Mouse (Mus musculus): ENCODE results near the gene Olfr804. TPM values are rescaled to one million over a fixed set of nuclear protein-coding genes. Genes with fewer than 3 reads are reported as not detected.

Olfr804 gene
- not detected in 2 replicates for polyA plus RNA-seq (2012; ENCODE audit: insufficient read depth, insufficient read length, missing spikeins)

GRCm38 (mm10) chr10:129702910-129703309, at the start of gene Olfr804:
Gene Olfr804, plus strand, starts transcription at chr10:129703210.
- Histone ChIP-seq H3K27ac (replicated peaks; ENCODE audit: low read depth, low read length) (no peak within 1 kb of the TSS), H3K4me3 (ENCODE audit: insufficient read depth, low read depth, low read length) (no peak within 1 kb of the TSS), H3K4me1 (ENCODE audit: control insufficient read depth, insufficient read depth, insufficient read length, low read length) (no peaks in the 10 kb centered on the region)

DNA sequence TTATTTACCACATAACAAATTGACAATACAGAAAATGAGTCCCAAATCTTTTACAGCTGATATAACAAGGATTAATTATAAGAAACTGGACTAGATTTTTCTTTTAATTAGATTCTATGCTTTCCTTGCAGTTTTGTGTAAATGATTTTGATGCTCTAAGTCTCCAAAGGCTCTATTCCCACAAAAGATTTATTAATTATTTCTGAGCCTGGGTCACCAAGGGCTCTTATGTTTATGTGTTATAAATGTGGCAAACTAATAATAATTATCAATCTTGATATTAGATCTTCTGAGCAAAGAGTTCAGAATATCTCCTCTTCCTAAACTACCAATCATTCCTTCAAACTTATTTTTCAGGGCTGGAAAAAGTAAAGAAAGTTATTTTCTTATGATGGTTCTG, 45.6 kb upstream of the Olfr804 start, which contains the start of gene Olfr800:
TSS of gene Olfr800 (plus strand) at position 301 of the 400 bp plus-strand sequence.
- Histone ChIP-seq H3K4me3 (ENCODE audit: insufficient read depth, low read depth, low read length) (no peak within 1 kb of the TSS), H3K4me1 (ENCODE audit: control insufficient read depth, insufficient read depth, insufficient read length, low read length) (no peaks in the 10 kb centered on the region), H3K27ac (replicated peaks; ENCODE audit: low read depth, low read length) (no peak within 1 kb of the TSS)

- Histone ChIP-seq H3K4me1 (ENCODE audit: control insufficient read depth, insufficient read depth, insufficient read length, low read length) (no peaks in the 10 kb centered on the region), H3K4me3 (ENCODE audit: insufficient read depth, low read depth, low read length) (no peak within 1 kb of the TSS), H3K27ac (replicated peaks; ENCODE audit: low read depth, low read length) (no peak within 1 kb of the TSS)
These were observed 29.2 kb upstream of the Olfr804 start, which contains the start of gene Olfr801 for GRCm38 (mm10) chr10:129673765-129674164. Gene Olfr801, minus strand, starts transcription at chr10:129673865.

- H3K27ac ChIP-seq (replicated peaks; ENCODE audit: low read depth, low read length): no peak within 1 kb of the TSS
- no peak within 1 kb of the TSS for H3K4me3 ChIP-seq (ENCODE audit: insufficient read depth, low read depth, low read length)
- H3K4me1 ChIP-seq (ENCODE audit: control insufficient read depth, insufficient read depth, insufficient read length, low read length): no peaks in the 10 kb centered on the region
These were observed 14.9 kb upstream of the Olfr804 start, which contains the start of gene Olfr802 for GRCm38 (mm10) chr10:129688069-129688468. Gene Olfr802, minus strand, starts transcription at chr10:129688169.

- Histone ChIP-seq H3K27ac (replicated peaks; ENCODE audit: low read depth, low read length) (no peak within 1 kb of the TSS), H3K4me1 (ENCODE audit: control insufficient read depth, insufficient read depth, insufficient read length, low read length) (no peaks in the 10 kb centered on the region), H3K4me3 (ENCODE audit: insufficient read depth, low read depth, low read length) (no peak within 1 kb of the TSS)
These were observed 8.8 kb upstream of the Olfr804 start, which contains the start of gene Olfr803 for GRCm38 (mm10) chr10:129694186-129694585. Gene Olfr803, minus strand, starts transcription at chr10:129694286.

DNA sequence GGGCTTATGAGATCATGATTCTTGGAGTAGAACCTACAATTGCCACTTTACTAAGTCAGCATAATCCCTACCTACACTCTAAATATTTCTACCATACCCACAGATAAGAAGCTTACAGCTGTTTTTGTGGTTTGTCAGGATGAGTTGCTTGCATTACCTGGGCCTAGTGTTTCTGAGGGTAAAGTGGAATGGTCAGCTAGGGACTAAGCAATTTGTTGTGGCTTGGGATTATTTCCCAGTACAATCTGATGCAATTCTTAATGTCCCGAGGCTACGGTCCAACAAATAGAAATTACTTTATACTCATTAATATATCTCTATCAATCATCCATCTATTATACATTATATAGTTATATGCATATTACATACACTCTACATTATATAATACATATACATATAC, 26.3 kb downstream of the Olfr804 start, which contains the start of gene Olfr805:
TSS of gene Olfr805 (minus strand) at position 101 of the 400 bp plus-strand sequence.
- H3K4me3 ChIP-seq (ENCODE audit: insufficient read depth, low read depth, low read length): no peak within 1 kb of the TSS
- H3K4me1 ChIP-seq (ENCODE audit: control insufficient read depth, insufficient read depth, insufficient read length, low read length): no peaks in the 10 kb centered on the region
- no peak within 1 kb of the TSS for H3K27ac ChIP-seq (replicated peaks; ENCODE audit: low read depth, low read length)

DNA sequence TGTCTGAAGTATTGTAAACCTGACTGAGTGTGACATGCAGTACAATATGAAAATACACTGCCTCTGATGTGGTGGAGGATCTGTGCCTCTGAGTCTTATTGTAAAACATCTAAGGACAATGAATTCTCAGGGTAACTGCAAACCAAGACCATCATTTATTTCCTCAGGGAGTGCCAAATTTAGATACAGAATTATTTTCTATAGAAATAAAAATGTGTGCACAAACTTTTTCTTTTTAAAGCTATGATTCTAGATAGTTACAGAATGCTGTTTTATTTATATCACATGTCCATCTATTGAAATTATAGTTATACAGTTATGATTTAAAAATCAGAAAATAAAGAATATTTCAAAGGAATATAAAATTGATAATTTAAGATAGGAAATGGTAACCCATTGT, 38.8 kb downstream of the Olfr804 start, which contains the start of gene Olfr806:
TSS of gene Olfr806 (minus strand) at position 101 of the 400 bp plus-strand sequence.
- Histone ChIP-seq H3K27ac (replicated peaks; ENCODE audit: low read depth, low read length) (no peak within 1 kb of the TSS), H3K4me1 (ENCODE audit: control insufficient read depth, insufficient read depth, insufficient read length, low read length) (no peaks in the 10 kb centered on the region), H3K4me3 (ENCODE audit: insufficient read depth, low read depth, low read length) (no peak within 1 kb of the TSS)

DNA sequence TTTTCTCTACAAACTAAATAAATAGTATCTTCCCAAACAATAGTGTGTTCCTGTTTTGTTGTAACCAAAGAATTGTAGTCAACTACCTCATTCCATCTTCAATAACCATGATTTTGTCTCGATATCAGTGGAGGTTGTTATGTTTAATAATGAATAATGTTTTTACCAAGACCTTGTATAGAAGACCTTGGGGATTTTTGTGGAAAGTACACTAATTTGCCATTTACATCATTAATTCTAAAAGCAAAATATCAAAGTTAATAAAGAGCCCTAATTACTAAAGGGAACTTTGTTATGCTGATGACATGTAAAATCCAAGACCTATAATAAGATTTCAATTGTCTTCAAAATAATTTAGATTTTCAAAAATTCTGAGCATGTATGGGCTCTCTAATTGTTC, 54.7 kb downstream of the Olfr804 start, which contains the start of gene Olfr807:
TSS of gene Olfr807 (minus strand) at position 101 of the 400 bp plus-strand sequence.
- H3K4me1 ChIP-seq (ENCODE audit: control insufficient read depth, insufficient read depth, insufficient read length, low read length): no peaks in the 10 kb centered on the region

More for the DNA sequence above, 54.7 kb downstream of the Olfr804 start, which contains the start of gene Olfr807:
- no peak within 1 kb of the TSS for H3K4me3 ChIP-seq (ENCODE audit: insufficient read depth, low read depth, low read length)
- no peak within 1 kb of the TSS for H3K27ac ChIP-seq (replicated peaks; ENCODE audit: low read depth, low read length)

Other genes with a start within 250 kb of the Olfr804 start
- gene Olfr787, start 241.3 kb upstream of the Olfr804 start, polyA plus RNA-seq (2012; ENCODE audit: insufficient read depth, insufficient read length, missing spikeins): not detected in 2 replicates
- gene Olfr788, start 232.2 kb upstream of the Olfr804 start, polyA plus RNA-seq (2012; ENCODE audit: insufficient read depth, insufficient read length, missing spikeins): not detected in 2 replicates
- gene Olfr789, start 218.5 kb upstream of the Olfr804 start, polyA plus RNA-seq (2012; ENCODE audit: insufficient read depth, insufficient read length, missing spikeins): not detected in 2 replicates
- not detected in 2 replicates for gene Olfr790, start 204.7 kb upstream of the Olfr804 start, polyA plus RNA-seq (2012; ENCODE audit: insufficient read depth, insufficient read length, missing spikeins)
- gene Olfr791, start 181.4 kb upstream of the Olfr804 start, polyA plus RNA-seq (2012; ENCODE audit: insufficient read depth, insufficient read length, missing spikeins): not detected in 2 replicates
- not detected in 2 replicates for gene Olfr792, start 164.0 kb upstream of the Olfr804 start, polyA plus RNA-seq (2012; ENCODE audit: insufficient read depth, insufficient read length, missing spikeins)
- gene Olfr794, start 135.6 kb upstream of the Olfr804 start, polyA plus RNA-seq (2012; ENCODE audit: insufficient read depth, insufficient read length, missing spikeins): not detected in 2 replicates
- gene Olfr796, start 90.6 kb upstream of the Olfr804 start, polyA plus RNA-seq (2012; ENCODE audit: insufficient read depth, insufficient read length, missing spikeins): not detected in 2 replicates
- not detected in 2 replicates for gene Olfr798, start 75.3 kb upstream of the Olfr804 start, polyA plus RNA-seq (2012; ENCODE audit: insufficient read depth, insufficient read length, missing spikeins)
- not detected in 2 replicates for gene Olfr799, start 65.7 kb upstream of the Olfr804 start, polyA plus RNA-seq (2012; ENCODE audit: insufficient read depth, insufficient read length, missing spikeins)
- gene Olfr800, start 45.5 kb upstream of the Olfr804 start, polyA plus RNA-seq (2012; ENCODE audit: insufficient read depth, insufficient read length, missing spikeins): not detected in 2 replicates
- gene Olfr801, start 29.3 kb upstream of the Olfr804 start, polyA plus RNA-seq (2012; ENCODE audit: insufficient read depth, insufficient read length, missing spikeins): not detected in 2 replicates
- gene Olfr802, start 15.0 kb upstream of the Olfr804 start, polyA plus RNA-seq (2012; ENCODE audit: insufficient read depth, insufficient read length, missing spikeins): not detected in 2 replicates
- gene Olfr803, start 8.9 kb upstream of the Olfr804 start, polyA plus RNA-seq (2012; ENCODE audit: insufficient read depth, insufficient read length, missing spikeins): not detected in 2 replicates
- not detected in 2 replicates for gene Olfr805, start 26.2 kb downstream of the Olfr804 start, polyA plus RNA-seq (2012; ENCODE audit: insufficient read depth, insufficient read length, missing spikeins)
- not detected in 2 replicates for gene Olfr806, start 38.7 kb downstream of the Olfr804 start, polyA plus RNA-seq (2012; ENCODE audit: insufficient read depth, insufficient read length, missing spikeins)
- not detected in 2 replicates for gene Olfr807, start 54.6 kb downstream of the Olfr804 start, polyA plus RNA-seq (2012; ENCODE audit: insufficient read depth, insufficient read length, missing spikeins)
- not detected in 2 replicates for gene Olfr808, start 62.3 kb downstream of the Olfr804 start, polyA plus RNA-seq (2012; ENCODE audit: insufficient read depth, insufficient read length, missing spikeins)
- not detected in 2 replicates for gene Olfr809, start 71.4 kb downstream of the Olfr804 start, polyA plus RNA-seq (2012; ENCODE audit: insufficient read depth, insufficient read length, missing spikeins)
- gene Olfr810, start 91.7 kb downstream of the Olfr804 start, polyA plus RNA-seq (2012; ENCODE audit: insufficient read depth, insufficient read length, missing spikeins): not detected in 2 replicates
- not detected in 2 replicates for gene Olfr811, start 101.2 kb downstream of the Olfr804 start, polyA plus RNA-seq (2012; ENCODE audit: insufficient read depth, insufficient read length, missing spikeins)
- not detected in 2 replicates for gene Olfr812, start 142.9 kb downstream of the Olfr804 start, polyA plus RNA-seq (2012; ENCODE audit: insufficient read depth, insufficient read length, missing spikeins)
- not detected in 2 replicates for gene Olfr813, start 152.2 kb downstream of the Olfr804 start, polyA plus RNA-seq (2012; ENCODE audit: insufficient read depth, insufficient read length, missing spikeins)
- not detected in 2 replicates for gene Olfr814, start 176.6 kb downstream of the Olfr804 start, polyA plus RNA-seq (2012; ENCODE audit: insufficient read depth, insufficient read length, missing spikeins)
- gene Olfr815, start 202.7 kb downstream of the Olfr804 start, polyA plus RNA-seq (2012; ENCODE audit: insufficient read depth, insufficient read length, missing spikeins): not detected in 2 replicates
- not detected in 2 replicates for gene Olfr816, start 212.4 kb downstream of the Olfr804 start, polyA plus RNA-seq (2012; ENCODE audit: insufficient read depth, insufficient read length, missing spikeins)
- not detected in 2 replicates for gene Olfr818, start 245.9 kb downstream of the Olfr804 start, polyA plus RNA-seq (2012; ENCODE audit: insufficient read depth, insufficient read length, missing spikeins)

Data from brown adipose tissue, adult 24 weeks (tissue).